Mouse (Mus musculus) ovary, postnatal 10 days (tissue): ENCODE results near the gene Exoc2.

Experiments
- DNase-seq: peaks from one replicate; pipeline ENCODE4 v3.0.0; 2022; ENCODE audit warnings: low spot score

Gene Exoc2

DNA sequence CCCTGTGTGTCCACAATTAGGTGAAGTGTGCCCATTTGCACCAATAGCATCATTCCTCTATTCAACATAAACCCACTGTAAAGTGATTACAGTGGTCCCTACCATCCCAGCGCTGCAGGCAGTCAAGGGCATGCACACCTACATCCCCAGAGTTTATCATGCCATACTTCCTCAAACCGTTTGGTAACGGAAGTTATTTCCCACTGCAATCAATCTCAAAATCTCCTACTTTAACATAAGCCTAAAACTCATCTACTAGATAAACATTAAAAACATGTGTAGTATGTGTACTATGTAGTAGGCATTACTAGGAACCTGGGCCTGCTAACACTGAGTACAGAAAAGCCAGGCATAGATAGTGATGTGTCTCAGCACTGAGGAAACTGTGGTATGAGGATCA lies 2.8 kb downstream of the Exoc2 start:
- no peak for DNase-seq

- DNase-seq: no peak
Measured at GRCm38 (mm10) chr13:30968311-30968710, 5.6 kb downstream of the Exoc2 start.

DNA sequence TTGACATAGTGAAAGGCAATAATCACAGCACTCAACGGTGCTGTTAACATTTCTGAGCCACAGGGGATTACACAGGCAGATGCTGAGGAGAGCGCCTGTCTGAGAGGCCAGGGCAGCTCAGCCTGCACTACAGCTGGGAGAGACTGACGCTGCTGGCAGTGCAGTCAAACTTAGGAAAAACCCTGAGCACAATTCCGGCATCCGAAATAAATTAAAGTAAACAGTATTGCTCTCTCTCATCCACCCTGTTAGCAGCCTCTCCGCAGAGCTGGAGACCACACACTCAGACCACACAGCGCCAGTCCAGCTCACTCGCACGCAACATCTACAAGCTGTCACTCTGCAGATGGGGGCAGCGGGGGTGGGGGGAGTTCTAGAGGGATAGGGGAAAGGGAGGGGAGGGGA lies 7.4 kb downstream of the Exoc2 start:
- DNase-seq: no peak

DNA sequence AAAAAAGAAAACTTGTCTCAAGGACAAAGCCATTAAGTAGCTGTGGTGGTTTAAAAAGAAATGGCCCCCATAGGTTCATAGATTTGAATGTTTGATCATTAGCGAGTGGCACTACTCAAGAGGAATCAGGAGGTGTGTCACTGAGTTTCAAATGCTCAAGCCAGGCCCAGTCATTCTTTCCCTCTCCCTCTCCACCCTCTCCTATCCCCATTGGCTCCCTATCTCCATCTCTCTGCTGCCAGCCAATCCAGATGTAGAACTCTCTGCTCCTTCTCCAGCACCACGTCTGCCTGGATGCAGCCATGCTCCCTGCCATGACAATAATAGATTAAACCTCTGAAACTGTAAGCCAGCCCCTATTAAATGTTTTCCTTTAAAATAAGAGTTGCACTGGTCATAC lies 12.0 kb downstream of the Exoc2 start:
- no peak for DNase-seq

DNA sequence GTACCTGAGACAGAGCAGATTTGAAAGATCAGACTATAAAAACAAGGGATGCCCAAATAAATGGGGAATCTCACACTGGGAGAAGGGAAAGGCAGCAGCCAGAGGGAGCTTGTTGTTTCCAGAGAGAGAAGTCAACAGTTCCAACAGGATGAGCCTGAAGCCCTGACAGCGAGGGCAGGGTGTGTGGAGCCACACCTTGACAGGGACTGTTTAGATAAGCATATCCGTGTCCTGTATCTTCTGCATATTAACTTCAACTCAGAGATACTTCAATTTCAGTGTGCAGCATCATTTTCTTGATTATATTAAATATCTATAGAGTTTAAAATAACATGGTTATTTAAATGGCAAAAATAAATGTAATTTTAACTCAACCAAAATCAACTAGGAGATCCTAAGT lies 13.2 kb downstream of the Exoc2 start:
- no peak for DNase-seq

DNA sequence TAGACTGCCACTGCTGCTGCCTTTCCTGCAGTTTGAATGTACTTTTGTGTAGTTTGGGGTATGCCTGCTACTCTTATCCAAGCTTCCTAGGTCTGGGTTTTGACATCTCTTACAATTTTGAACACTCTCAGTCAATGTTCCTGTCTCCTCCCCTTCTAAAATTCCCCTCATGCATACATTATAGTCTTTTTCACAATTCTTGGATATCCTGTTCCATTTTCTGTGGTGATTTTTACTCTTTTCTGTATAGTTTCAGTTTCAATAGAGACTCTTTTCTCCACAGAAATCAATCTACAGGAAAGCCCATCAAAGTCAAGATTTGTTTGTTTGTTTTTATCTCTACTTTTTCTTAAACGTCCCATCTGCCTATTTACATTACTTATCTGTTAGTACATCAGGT lies 20.3 kb downstream of the Exoc2 start:
- DNase-seq: no peak

- DNase-seq: no peak
Measured at GRCm38 (mm10) chr13:30952044-30952443, 21.8 kb downstream of the Exoc2 start.

DNA sequence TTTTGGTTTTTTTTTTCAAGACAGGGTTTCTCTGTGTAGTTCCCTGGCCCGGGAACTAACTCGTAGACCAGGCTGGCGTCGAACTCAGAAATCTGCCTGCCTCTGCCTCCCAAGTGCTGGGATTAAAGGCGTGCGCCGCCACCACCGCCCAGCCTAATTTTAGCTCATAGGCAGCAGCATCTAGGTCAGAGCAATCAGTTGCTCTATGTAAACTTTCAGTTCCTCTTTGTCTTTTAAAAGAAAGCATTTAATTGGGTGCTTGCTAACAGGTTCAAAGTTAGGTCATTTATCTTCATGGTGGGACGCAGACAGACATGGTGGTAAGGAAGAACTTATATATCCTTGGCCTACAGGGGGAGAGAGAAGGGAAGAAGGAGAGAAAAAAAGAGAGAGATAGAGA lies 24.7 kb downstream of the Exoc2 start:
- no peak for DNase-seq

- no peak for DNase-seq
Measured at GRCm38 (mm10) chr13:30947540-30947939, 26.4 kb downstream of the Exoc2 start, which contains the start of gene Hus1b. Gene Hus1b (minus strand): TSS chr13:30947759.

DNA sequence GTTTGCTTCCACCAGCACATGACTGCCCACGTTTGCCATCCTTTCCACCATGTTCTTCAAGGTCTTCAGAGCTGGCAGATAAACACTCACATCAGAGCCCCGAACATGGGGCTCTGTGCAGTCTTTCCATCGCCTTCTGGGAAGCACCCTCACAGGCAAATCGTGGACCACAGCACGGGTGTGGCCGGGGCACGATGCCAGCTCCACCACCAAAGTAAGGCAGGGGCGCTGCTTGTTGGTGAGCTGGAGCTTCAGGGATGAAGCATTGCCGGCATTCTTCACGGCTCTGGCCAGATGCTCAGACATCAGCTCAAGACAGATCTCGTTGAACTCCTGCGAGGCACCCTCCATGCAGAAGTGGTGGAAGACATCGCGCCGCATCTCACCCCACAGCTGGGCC lies 26.8 kb downstream of the Exoc2 start:
- no peak for DNase-seq

GRCm38 (mm10) chr13:30945788-30946187 lies 28.1 kb downstream of the Exoc2 start:
- DNase-seq: no peak

DNA sequence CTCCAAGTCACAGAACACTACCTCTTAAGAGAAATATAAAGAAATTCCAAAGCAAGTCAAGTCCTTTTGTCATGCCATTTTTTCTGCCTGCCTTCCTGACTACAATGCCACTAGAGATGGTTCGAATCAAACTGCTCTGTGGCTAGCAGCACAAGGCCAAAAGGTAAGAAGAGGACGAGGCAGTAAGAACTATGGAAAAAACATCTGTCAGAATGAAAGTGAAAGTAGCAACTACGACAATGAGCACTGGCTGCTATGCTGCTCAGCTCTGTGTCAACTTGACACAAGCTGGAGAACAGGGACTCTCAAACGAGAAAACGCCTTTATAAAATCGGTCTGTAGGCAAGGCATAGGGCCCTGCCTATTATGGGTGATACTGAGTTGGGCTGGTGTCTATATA lies 40.9 kb downstream of the Exoc2 start:
- DNase-seq: no peak

DNA sequence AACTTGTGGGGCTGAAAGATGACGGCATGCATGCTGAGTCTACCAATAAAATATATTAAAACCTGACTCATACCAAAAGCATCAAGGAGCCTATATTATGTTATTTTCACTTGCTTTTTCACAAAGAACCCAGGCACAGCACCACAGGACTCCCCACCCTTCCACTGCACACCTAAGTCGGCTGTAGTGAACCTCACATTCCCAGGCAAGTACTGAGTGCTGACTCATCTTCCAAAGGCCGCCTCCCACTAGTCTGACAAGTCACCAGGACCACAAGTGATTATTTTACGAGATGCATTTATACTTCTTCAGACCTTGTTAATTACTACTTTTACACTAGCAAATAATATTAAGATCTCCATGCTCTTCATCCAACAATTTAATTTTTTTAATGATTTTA lies 42.3 kb downstream of the Exoc2 start:
- no peak for DNase-seq

DNA sequence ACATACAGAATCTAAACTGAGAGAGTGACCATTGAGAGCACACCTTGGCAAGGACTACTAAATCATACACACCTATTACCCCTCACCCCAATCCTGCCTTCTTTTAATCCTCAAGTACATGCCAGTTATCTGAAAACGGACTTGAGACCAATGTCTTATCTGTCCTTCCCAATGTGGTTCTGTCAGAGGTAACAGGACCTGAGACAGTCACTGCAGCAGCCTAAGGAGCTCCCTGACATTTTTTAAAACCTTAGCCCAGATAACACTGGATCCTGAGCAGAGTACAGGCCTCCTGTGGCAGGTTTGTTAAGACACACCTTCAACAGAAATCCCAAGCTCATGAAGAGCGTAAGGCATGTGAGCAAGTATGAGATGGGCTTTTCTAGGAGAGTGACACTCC lies 44.8 kb downstream of the Exoc2 start:
- DNase-seq: no peak

DNA sequence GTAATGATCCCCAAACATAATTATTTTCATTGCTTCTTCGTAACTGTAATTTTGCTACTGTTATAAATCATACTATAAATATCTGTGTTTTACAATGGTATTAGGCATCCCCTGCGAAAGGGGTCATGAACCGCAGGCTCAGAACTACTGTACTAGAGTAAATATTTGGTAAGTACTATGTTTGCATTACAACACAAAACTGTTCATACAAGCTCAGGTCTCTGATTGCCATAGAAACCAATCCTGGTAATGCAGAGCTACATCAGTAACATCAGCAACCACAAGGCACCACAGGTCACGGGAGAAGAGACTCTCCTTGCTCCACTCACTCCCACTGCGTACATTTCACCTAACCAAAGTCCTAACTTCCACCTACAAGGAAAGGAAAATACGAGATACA lies 49.6 kb downstream of the Exoc2 start:
- DNase-seq: no peak

DNA sequence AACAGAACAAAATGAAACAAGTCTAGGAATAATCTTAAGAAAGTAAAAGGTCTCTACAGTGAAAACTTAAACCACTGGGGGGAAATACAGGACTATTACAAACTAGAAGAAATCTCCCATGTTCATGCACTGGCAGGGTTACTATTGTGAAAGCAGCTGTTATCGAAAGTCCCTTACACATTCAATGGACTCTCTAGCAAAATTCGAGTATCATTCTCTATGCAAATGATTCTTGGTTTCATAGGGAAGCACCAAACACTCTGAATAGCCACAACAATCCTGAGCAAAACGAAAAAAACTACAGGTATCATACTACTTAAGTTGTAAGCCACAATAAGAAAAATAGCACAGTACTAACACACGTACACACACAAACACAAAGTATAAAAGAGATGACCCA lies 52.0 kb downstream of the Exoc2 start:
- DNase-seq: no peak

GRCm38 (mm10) chr13:30913757-30914156 lies 60.1 kb downstream of the Exoc2 start:
- no peak for DNase-seq

GRCm38 (mm10) chr13:30913028-30913427 lies 60.9 kb downstream of the Exoc2 start:
- no peak for DNase-seq

- DNase-seq: no peak
Measured at GRCm38 (mm10) chr13:30911931-30912625, 61.8 kb downstream of the Exoc2 start.

DNA sequence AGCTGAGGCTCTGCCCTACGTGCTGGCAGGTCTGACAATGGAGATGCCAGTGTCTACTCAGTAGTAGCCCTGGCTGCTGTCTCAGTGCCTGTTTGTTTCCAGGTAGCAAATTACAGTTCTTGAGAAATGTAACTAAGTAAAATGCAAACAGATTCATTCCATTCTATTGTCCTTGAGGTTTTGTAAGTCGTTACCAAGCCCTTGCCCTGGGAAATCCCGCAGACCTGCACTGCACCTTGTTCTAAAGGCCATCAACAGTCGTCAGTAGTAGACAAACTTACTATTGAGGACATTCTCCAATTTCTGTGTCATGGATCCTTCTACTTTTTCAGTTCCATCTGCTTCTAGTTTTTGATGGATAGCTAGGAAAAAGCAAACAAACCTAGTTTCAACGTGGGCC lies 63.0 kb downstream of the Exoc2 start:
- DNase-seq: no peak

GRCm38 (mm10) chr13:30902286-30902685 lies 71.6 kb downstream of the Exoc2 start:
- DNase-seq: no peak

DNA sequence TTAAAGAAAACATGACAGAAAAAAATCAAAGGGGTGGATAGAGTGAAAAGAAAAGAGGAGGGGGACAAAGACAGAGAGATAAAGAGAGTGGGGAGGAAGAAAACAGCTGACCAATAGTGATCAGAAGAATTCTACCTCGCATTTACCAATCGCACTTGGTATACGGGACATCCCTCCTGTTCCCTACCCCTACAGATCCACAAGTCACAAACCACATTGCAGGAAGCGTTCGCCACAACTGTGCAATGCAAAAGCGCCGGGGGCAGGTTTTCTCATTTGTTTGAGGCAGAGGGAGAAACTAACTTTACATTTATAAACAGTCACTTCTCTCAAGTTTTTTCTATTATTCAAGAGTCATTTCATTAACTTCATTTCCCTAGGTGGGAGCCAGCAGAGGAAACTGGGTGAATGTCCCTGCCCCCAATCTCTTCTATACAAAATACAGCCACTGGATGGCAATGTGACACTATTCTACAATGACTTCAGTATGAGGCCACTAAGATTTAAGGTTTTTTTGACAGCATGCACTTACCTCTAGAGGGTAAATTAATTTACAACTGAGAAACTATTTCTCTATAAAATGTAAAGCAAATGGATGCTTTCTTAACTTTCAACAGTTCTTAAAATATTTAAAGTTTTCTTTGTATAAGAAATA lies 72.4 kb downstream of the Exoc2 start:
- DNase-seq: no peak

GRCm38 (mm10) chr13:30894015-30894634 lies 79.8 kb downstream of the Exoc2 start:
- DNase-seq: no peak

DNA sequence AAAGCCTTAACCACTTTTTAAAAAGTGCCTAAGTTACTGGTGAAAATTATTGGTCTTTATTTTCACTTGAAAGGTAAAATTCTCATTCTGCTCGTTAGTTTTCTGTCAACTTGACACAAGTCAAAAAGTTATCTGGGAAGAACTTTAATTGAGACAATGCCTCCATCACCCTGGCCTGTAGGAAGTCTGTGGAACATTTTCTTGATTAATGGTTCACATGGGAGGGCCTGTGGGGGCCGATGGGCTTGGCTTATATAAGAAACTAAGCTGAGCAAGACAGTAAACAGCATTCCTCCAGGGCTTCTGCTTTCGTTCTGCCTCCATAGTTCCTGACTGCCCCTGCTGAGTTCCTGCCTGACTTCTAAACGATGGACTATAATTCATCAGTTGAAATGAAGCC lies 81.6 kb downstream of the Exoc2 start:
- DNase-seq: no peak
